Mouse (Mus musculus): ENCODE data around the gene Gm266.
A peak's percentile ranks its signal among the peaks of the same experiment; 100 is the strongest.

DNA sequence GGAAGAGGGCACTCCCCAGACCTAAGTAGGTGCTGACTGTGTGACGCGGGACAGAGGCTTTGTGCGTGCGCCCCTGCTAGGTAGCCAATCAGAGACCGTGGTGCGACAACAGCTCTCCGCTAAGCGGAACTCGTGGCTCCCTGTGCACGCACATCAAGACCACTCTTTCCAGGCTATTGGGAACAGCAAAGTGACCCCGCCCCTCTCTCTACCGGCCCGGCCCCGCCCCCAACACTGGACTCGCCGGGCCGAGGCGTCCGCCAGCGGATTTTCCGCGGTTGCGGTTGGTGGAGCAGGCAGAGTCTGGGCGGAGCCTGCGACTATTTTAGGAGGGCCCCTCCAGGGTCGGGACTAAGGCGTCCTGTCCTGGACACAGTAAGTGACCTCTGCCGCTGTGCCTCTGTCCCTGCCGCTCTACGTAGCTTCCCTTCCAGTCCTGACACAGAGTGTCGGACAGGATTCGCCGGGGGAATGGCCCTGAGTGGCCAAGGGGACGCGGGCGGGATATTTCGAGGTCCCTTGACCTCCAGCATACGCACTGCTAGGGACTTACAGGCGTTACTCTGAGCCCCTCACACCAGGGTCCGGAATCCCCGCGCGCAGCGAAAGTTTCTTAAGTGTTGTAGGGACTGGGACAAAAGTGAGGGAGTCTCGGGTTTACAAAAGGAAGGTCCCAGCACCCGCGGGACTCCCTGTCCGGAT lies 43.2 kb downstream of the Gm266 start, which contains the start of gene Tnfaip2:
- no peak for TF ChIP-seq CTCF (IDR thresholded peaks at IDR 0.05; ENCODE audit: insufficient read depth, low read length)
- peak; percentile 77; the same call in 1 of the 2 replicates for TF ChIP-seq POLR2A (IDR thresholded peaks at IDR 0.05; ENCODE audit: borderline replicate concordance, extremely low read depth, low read depth, low read length)
